Mouse (Mus musculus): ENCODE data around the gene Upf3b. TPM values are rescaled to one million over a fixed set of nuclear protein-coding genes. Genes with fewer than 3 reads are reported as not detected.
"Not testable (repeated sequence)": the region's sequence is repeated elsewhere in the genome, so short reads cannot be mapped to it uniquely, and the experiment has no call there.

Gene Upf3b
- 10 to 100 TPM; 18.4 to 18.9 TPM for total RNA-seq (2021)
- long read RNA-seq, transcript Upf3b-201 (10 exons, 2,344 nt): major isoform, 12 of 15 reads
- long read RNA-seq, partial matches to known transcripts: 2 of 15 reads
- long read RNA-seq, other reads (novel, unspliced or antisense): 1 of 15 reads

GRCm38 (mm10) chrX:37110193-37110880, at the start of gene Upf3b:
Gene Upf3b, minus strand, starts transcription at chrX:37110322.
- DNase-seq (ENCODE audit: low spot score in 2 of 2): peak; percentile 88 to 94

DNA sequence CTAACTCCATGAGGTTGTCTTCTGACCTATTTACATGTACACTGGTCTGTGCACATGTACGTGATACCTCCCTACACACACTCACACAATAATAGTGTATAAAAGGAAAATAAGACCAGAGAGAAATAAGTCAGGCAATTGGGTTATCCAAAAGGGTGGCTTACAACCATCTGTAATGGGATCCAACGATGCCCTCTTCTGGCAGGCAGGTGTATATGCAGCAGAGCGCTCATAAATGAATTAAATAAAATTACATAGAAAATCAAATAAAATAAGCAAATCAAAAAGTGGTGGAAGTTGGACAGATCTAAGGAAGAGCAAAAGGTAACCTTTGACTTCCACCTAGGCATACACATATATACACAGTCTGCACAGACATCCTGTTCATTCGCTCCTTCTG, 47.7 kb upstream of the Upf3b start:
- DNase-seq (ENCODE audit: low spot score in 2 of 2): no peak

- peak in 1 of 2 experiments; percentile 4 for DNase-seq (ENCODE audit: low spot score in 2 of 2)
These were observed 34.8 kb upstream of the Upf3b start for GRCm38 (mm10) chrX:37144954-37145353.

DNA sequence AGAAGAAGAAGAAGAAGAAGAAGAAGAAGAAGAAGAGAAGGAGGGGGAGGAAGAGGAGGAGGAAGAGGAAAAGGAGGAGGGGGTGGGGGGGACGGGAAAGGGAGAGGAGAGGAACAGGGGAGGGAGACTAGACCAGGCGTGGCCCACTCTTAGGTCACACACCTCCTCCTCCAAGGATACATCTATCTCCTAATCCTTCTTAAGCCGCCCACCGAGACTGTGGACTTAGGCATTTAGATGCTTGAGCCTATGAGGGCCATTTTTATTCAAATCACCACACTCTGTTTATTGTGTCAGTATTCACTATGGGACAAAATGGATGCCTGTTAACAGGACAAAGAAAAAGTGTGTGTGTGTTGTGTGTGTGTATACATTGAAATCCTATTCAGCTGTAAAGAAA, 34.4 kb upstream of the Upf3b start:
- not testable (repeated sequence) for DNase-seq (ENCODE audit: low spot score in 2 of 2)

- no peak for DNase-seq (ENCODE audit: low spot score in 2 of 2)
These were observed 31.6 kb upstream of the Upf3b start for GRCm38 (mm10) chrX:37141732-37142131.

DNA sequence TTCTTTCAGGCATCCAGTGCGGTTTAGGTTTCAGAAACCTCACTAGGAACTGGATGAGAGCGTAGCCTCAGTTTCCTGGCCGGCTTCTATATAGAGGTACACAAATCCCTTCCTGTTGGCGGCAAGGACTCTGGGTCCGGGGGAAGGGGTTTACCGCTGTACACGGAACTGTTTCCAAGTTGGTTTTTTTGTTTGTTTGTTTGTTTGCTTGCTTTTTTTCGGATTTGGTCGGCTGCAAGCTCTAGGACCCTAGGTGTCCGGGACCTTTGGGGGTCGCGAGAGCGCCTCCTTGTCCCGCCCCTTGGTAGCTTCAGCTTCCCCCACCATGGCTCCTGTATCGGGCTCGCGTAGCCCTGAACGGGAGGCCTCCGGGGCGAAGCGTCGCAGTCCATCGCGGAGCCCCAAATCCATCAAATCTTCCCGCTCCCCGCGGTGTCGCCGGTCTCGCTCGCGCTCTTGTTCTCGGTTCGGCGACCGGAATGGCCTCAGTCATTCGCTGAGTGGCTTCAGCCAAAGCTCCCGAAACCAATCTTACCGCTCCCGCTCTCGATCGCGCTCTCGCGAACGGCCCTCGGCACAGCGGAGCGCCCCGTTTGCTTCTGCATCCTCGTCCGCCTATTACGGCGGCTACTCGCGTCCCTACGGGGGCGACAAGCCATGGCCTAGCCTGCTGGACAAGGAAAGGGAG, 16.7 kb upstream of the Upf3b start, which contains the start of gene Nkap:
Gene Nkap, plus strand, starts transcription at position 125 of the 688 bp plus-strand sequence.
- DNase-seq (ENCODE audit: low spot score in 2 of 2): peak; percentile 56 to 80

DNA sequence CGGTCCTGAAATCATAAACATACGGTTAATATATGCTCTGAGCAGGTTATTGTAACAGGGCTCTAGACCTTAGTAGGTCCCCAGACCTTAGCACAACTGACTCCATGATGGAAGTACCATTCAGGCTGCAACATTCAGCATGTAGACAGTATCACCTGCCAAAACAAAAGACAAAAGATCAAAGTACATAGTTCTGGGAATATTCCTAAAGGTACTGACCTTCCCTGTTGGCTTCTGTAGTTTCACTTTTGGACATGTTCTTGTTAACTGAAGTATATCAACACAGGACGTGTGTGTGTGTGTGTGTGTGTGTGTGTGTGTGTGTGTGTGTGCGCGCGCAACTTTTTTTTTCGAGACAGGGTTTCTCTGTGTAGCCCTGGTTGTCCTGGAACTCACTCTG, 15.4 kb upstream of the Upf3b start:
- DNase-seq (ENCODE audit: low spot score in 2 of 2): no peak

- DNase-seq (ENCODE audit: low spot score in 2 of 2): no peak
These were observed 10.1 kb upstream of the Upf3b start for GRCm38 (mm10) chrX:37120212-37120611.

DNA sequence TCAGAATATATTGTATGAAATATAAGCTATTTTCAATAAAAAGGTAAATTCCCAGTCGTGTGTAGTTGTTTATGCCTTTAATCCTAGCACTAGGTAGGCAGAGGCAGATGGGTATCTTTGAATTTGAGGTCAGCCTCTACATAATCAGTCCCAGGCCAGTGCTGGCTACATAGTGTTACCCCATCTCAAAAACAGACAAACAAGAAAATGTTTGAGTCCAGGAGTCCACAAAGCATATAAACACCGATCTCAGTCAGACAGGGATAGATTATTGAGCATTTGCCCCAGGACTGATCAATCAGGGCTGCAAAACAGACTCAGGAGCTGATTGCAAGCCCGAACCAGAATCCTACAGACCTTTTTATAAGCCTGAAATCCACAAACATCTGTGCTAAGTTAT, 9.5 kb upstream of the Upf3b start:
- DNase-seq (ENCODE audit: low spot score in 2 of 2): no peak

GRCm38 (mm10) chrX:37117085-37117484, 7.0 kb upstream of the Upf3b start:
- DNase-seq (ENCODE audit: low spot score in 2 of 2): no peak

DNA sequence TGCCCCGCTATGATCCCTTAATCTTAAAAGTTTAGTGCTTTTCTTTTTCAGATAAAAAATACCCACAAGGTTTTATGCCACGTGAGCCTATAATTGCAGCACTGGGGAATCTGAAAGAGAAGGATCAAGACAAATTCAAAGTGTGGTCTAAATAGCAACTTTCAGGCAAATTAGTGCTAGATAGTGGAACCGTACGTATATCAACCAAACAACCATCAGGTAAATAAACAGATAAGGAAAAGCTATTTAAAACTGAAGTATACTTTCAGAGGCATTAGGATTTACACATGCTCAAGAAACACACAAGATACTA, 715 bp upstream of the Upf3b start:
- no peak for DNase-seq (ENCODE audit: low spot score in 2 of 2)

- DNase-seq (ENCODE audit: low spot score in 2 of 2): no peak
These were observed 463 bp downstream of the Upf3b start for GRCm38 (mm10) chrX:37109526-37110192.

DNA sequence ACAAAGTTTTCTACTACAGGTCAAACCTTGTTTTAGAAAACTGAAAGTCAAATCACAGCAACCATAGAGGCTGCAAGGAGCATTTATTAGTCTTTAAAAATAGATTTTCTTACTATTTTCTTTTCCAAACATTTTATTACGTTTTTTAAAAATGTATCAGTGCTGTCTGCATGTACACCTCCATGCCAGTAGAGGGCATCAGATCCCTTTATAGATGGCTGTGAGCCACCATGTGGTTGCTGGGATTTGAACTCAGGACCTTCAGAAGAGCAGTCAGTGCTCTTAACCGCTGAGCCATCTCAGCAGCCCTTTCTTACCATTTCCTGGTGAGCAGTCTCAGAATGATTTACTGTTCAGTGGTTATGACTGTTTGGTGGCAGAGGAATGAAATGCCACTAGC, 6.3 kb downstream of the Upf3b start:
- no peak for DNase-seq (ENCODE audit: low spot score in 2 of 2)

DNA sequence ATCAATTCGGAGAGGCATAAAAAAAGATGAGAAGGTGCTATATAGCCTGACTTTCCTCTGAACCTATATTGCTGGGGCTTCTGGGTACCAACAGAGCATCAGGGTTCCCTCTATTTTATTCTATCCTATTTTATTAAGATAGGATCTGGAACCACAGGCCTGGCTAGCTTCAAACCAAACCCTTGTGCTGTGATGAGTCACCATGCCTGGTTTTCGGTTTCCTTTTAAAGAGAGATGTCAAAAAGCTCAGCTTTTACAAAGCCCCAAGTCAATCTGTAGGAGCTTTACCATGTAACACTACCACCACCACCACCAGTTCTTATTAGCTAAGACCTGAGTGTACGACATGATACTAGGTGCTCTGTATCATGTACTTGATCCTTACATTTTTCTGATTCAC, 11.4 kb downstream of the Upf3b start:
- no peak for DNase-seq (ENCODE audit: low spot score in 2 of 2)

GRCm38 (mm10) chrX:37095106-37095768, 14.9 kb downstream of the Upf3b start:
- DNase-seq (ENCODE audit: low spot score in 2 of 2): no peak

GRCm38 (mm10) chrX:37091457-37091856, 18.7 kb downstream of the Upf3b start:
- no peak for DNase-seq (ENCODE audit: low spot score in 2 of 2)

- DNase-seq (ENCODE audit: low spot score in 2 of 2): no peak
These were observed 21.3 kb downstream of the Upf3b start for GRCm38 (mm10) chrX:37088778-37089177.

GRCm38 (mm10) chrX:37085665-37086064, 24.5 kb downstream of the Upf3b start:
- DNase-seq (ENCODE audit: low spot score in 2 of 2): no peak

DNA sequence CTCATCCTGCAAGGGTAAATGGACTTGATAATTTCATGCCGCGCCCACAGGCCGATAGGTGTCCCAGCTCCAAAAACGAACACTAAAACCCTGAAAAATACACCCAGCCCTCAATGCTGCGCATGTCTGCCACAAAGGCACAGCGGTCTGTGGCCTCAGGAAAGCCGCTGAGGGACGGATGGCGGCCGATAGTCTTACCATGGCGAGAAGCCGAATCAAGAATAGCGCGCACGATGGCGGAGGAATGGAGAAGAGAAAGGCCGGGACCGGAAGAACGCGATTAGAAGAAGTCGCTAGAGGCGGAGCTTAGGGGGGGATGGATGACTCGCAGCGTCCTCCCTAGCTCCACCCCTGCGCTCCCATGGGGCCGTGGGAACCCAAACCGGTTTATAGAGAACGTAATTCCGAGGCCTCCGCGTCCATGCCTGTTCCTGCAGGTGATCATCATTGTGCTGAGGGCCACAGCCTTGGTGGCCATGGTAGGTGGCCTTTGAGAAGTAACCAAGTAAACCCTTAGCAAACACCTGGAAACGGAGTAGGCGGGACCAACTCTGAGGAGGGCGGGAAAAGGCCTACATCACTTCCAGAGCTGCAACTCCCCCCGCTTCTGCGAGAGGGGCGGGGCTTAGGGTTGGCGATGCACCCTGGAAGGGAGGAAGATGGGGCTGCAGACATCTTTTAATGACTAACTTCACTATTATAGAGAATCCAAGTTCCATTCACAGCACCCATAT, 25.0 kb downstream of the Upf3b start, which contains the start of gene Rpl39:
Gene Rpl39, minus strand, starts transcription at position 476 of the 734 bp plus-strand sequence.
- peak; percentile 76 to 87 for DNase-seq (ENCODE audit: low spot score in 2 of 2)

DNA sequence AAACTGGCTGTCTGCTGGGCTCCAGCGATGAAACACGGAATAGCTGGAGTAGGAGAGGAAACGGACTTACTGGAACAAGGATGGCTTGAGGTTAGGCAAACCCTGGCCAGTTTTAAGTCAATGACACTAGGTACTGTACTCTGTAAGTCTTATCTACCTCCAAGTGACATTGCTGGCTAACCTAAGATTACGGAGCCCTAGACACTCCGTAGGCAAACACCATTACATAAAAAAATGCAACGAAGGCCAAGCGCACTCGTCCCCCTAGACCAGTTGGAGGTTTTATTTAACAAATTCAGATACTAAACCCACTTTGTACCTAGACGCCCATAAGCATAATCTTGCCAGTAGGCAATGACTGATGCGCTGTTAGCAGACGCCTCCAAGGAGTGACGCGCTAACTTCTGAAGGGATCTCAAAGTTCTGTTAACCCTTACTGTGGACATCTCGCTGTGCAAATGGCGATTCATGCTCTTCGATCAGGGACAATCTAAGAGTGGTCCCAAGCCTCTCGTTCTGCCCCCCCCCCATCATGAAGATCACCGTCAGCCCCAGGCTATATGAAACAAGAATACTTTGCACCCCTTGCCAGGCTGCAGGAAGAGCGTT, 25.7 kb downstream of the Upf3b start:
- DNase-seq (ENCODE audit: low spot score in 2 of 2): peak; percentile 9 to 29

All from layer of hippocampus, adult 18-20 months (tissue).